Mouse (Mus musculus) G1E (cell line): ENCODE results near the gene Stxbp3. TPM values are rescaled to one million over a fixed set of nuclear protein-coding genes. Genes with fewer than 3 reads are reported as not detected.

Source experiments
- ATAC-seq: 2 replicates; pipeline ENCODE4 v1.8.0; 2016; ENCODE audit warnings: mild to moderate bottlenecking; ENCODE audit not compliant: insufficient number of reproducible peaks, poor library complexity, low FRiP score, severe bottlenecking; ENCODE audit errors: extremely low read depth
- DNase-seq: peaks from one replicate; pipeline ENCODE4 v3.0.0; 2012; ENCODE audit warnings: low spot score
- H3K27me3 ChIP-seq: 2 replicates; pipeline ENCODE4 v1.6.1; 2012; ENCODE audit warnings: mild to moderate bottlenecking, low read length, inconsistent platforms; ENCODE audit not compliant: insufficient read depth
- H3K36me3 ChIP-seq: replicated peaks from 2 replicates; pipeline ENCODE3; 2012; ENCODE audit warnings: mild to moderate bottlenecking, inconsistent platforms
- H3K4me1 ChIP-seq: 2 replicates; pipeline ENCODE4 v1.6.1; 2012; ENCODE audit warnings: low read depth, low read length, inconsistent platforms, mixed read lengths; ENCODE audit not compliant: insufficient read depth
- H3K4me3 ChIP-seq: 2 replicates; pipeline ENCODE4 v1.5.1; 2012; ENCODE audit warnings: low read depth, mild to moderate bottlenecking, inconsistent platforms, low read length, moderate library complexity, mixed read lengths
- H3K9me3 ChIP-seq: replicated peaks from 2 replicates; pipeline ENCODE4 v1.6.1; 2012; ENCODE audit warnings: inconsistent platforms
- CTCF ChIP-seq: IDR thresholded peaks from 2 replicates; pipeline ENCODE4 v1.5.1; 2012; ENCODE audit warnings: low read depth, low read length, inconsistent platforms, mixed read lengths
- GATA1 ChIP-seq: IDR thresholded peaks from 2 replicates; pipeline ENCODE4 v1.6.1; 2012; ENCODE audit warnings: borderline replicate concordance, low read length, inconsistent platforms, mixed read lengths
- GATA2 ChIP-seq: IDR thresholded peaks from 2 replicates; pipeline ENCODE4 v1.6.1; 2012; ENCODE audit warnings: low read depth, low read length, inconsistent platforms, borderline replicate concordance
- POLR2AphosphoS5 ChIP-seq: IDR thresholded peaks from 2 replicates; pipeline ENCODE4 v1.6.1; 2012; ENCODE audit warnings: low read depth, low read length, inconsistent platforms; ENCODE audit not compliant: insufficient replicate concordance
- TAL1 ChIP-seq: conservative IDR thresholded peaks from 2 replicates; pipeline ENCODE4 v1.6.1; 2012; ENCODE audit warnings: low read depth, low read length, inconsistent platforms, mixed read lengths
- polyA plus RNA-seq: library from polyadenylated mRNA; stranded (reverse); fragments of >175 nt; gene quantifications from 2 replicates; pipeline ENCODE4 v1.2.3, GENCODE M21; 2012
- total RNA-seq, 2 experiments: library from RNA; stranded (forward) in 1 of 2; stranded (reverse) in 1 of 2; fragments of 200-1000 nt in 1 of 2; fragments of >200 nt in 1 of 2; fragmentation: Nextera tagmentation in 1 of 2; gene quantifications; 2 replicates each; pipeline ENCODE4 v1.2.3; 2014 to 2017

The Stxbp3 gene
- total and polyA plus RNA-seq, 3 experiments, result 9.4 to 35.6 (median 27.9) TPM

GRCm38 (mm10) chr3:108851996-108852697 is 11.8 kb upstream of the Stxbp3 start:
- Histone ChIP-seq H3K27me3 (peaks cover 16% of the 10 kb centered on the region), H3K9me3 (no peaks in the 10 kb centered on the region), H3K4me3 (no peak overlapping the region), H3K4me1 (peaks cover 11% of the 10 kb centered on the region), H3K36me3 (no peaks in the 10 kb centered on the region)
- ATAC-seq (no peak), DNase-seq (no peak)
- TF ChIP-seq GATA2 (no peak), POLR2AphosphoS5 (no peak), GATA1 (no peak), TAL1 (no peak), CTCF (no peak)

GRCm38 (mm10) chr3:108851554-108851953 is 11.2 kb upstream of the Stxbp3 start:
- DNase-seq (no peak), ATAC-seq (no peak)
- TF ChIP-seq GATA1 (no peak), POLR2AphosphoS5 (no peak), CTCF (no peak), GATA2 (no peak), TAL1 (no peak)
- no peaks in the 10 kb centered on the region for H3K9me3 ChIP-seq
- H3K36me3 ChIP-seq, result no peaks in the 10 kb centered on the region
- H3K4me1 ChIP-seq, result peaks cover 11% of the 10 kb centered on the region
- H3K4me3 ChIP-seq, result no peak overlapping the region
- H3K27me3 ChIP-seq, result peaks cover 13% of the 10 kb centered on the region

GRCm38 (mm10) chr3:108851075-108851474 is 10.7 kb upstream of the Stxbp3 start:
- DNase-seq (no peak), ATAC-seq (no peak)
- Histone ChIP-seq H3K4me1 (peaks cover 11% of the 10 kb centered on the region), H3K4me3 (no peak overlapping the region), H3K27me3 (peaks cover 16% of the 10 kb centered on the region), H3K9me3 (0 out of 2 replicates have a peak, but pooled peaks cover under 1% of the 10 kb centered on the region), H3K36me3 (no peaks in the 10 kb centered on the region)
- TF ChIP-seq GATA2, result no peak
- no peak for TF ChIP-seq GATA1
- no peak for TF ChIP-seq POLR2AphosphoS5
- TF ChIP-seq CTCF, result no peak
- TF ChIP-seq TAL1, result no peak

DNA sequence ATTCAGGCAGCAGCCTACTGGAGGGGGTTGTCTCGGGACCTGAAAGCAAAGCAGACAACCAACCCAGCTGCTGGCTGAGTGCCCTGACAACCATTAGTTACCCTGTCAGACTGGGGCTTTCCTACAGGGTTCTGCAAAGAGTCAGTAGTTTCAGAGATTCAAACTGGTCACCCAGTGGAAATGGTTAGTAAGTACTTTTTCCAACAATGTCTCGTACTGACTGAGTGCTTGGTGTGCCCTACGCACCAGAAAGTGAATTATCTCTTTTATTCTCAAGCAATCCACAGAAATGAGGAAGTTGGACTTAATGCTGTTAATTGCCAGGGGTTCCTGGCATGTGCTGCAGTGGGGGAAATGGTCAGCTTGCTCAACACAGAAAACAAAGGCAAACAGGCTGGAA is 10.2 kb upstream of the Stxbp3 start:
- DNase-seq, result no peak
- Histone ChIP-seq H3K36me3 (no peaks in the 10 kb centered on the region), H3K9me3 (peaks cover 5% of the 10 kb centered on the region; the same call in 1 of the 2 replicates), H3K27me3 (peaks cover 13% of the 10 kb centered on the region), H3K4me1 (peaks cover 11% of the 10 kb centered on the region), H3K4me3 (no peak overlapping the region)
- ATAC-seq, result peak; percentile 66
- TF ChIP-seq GATA2, result no peak
- TF ChIP-seq CTCF, result no peak
- no peak for TF ChIP-seq POLR2AphosphoS5
- no peak for TF ChIP-seq GATA1
- TF ChIP-seq TAL1, result no peak

DNA sequence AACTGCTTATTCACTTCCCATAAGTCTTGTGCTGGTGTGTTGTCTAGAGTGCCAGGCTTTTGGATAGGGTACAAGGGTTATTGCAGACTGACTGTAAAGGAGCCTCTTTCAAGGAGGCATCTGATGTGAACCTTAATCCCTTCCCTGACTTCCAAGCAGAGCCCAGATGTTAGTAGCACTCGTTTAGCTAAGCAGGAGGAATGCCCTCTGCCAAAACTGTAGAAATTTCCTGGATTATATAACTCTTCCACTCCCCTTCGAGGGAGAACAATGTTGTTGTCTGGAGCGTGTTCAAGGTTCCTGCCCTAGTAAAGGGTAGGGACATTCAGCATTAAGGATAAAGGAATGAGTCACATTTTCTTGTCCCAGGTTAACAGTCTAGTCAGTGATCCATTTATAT is 6.3 kb upstream of the Stxbp3 start:
- Histone ChIP-seq H3K4me1 (peaks cover 11% of the 10 kb centered on the region), H3K27me3 (peaks cover 22% of the 10 kb centered on the region), H3K9me3 (peaks cover 6% of the 10 kb centered on the region; the same call in 1 of the 2 replicates), H3K36me3 (no peaks in the 10 kb centered on the region), H3K4me3 (no peak overlapping the region)
- DNase-seq (no peak), ATAC-seq (no peak)
- TF ChIP-seq TAL1, result no peak
- no peak for TF ChIP-seq POLR2AphosphoS5
- no peak for TF ChIP-seq CTCF

DNA sequence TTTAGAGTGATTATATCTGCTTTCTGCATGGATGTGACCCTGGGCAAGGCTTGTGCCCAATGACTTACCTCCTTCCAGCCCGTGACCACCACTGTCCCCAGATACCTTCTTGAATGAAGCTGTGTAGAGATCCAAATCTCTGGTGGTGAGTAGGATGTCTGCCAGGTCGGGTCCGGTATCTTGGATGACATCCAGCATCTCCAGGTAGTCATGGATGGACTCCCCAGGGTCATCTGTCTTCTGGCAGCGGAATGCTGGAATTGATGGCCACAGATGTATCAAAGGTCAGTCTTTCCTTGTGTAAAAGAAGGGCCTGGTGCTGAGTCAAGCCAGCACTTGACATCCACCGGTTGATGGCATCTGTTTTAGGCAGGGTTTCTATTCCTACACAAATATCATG is 4.2 kb upstream of the Stxbp3 start:
- TF ChIP-seq CTCF (no peak), POLR2AphosphoS5 (no peak), GATA1 (no peak), TAL1 (no peak), GATA2 (no peak)
- DNase-seq, result no peak
- H3K9me3 ChIP-seq, result peaks cover 6% of the 10 kb centered on the region; the same call in 1 of the 2 replicates
- H3K27me3 ChIP-seq, result peaks cover 22% of the 10 kb centered on the region
- no peaks in the 10 kb centered on the region for H3K36me3 ChIP-seq
- peaks cover under 1% of the 10 kb centered on the region; the same call in 1 of the 2 replicates for H3K4me1 ChIP-seq
- no peak for ATAC-seq
- H3K4me3 ChIP-seq, result no peak overlapping the region

GRCm38 (mm10) chr3:108844026-108844425 is 3.7 kb upstream of the Stxbp3 start:
- TF ChIP-seq POLR2AphosphoS5 (no peak), TAL1 (no peak), GATA1 (no peak), GATA2 (no peak), CTCF (no peak)
- Histone ChIP-seq H3K9me3 (peaks cover 6% of the 10 kb centered on the region; the same call in 1 of the 2 replicates), H3K4me1 (peaks cover 4% of the 10 kb centered on the region), H3K27me3 (peaks cover 22% of the 10 kb centered on the region), H3K4me3 (no peak overlapping the region), H3K36me3 (no peaks in the 10 kb centered on the region)
- no peak for ATAC-seq
- DNase-seq, result no peak
